Mouse (Mus musculus): ENCODE results near the gene Rnaset2b.
"Not testable (repeated sequence)": the region's sequence is repeated elsewhere in the genome, so short reads cannot be mapped to it uniquely, and the experiment has no call there.

- not testable (repeated sequence) for TF ChIP-seq CTCF, POLR2A (IDR thresholded peaks at IDR 0.05; ENCODE audit: extremely low read depth, insufficient read depth, low read length)
Observed at GRCm38 (mm10) chr17:6997778-6998490, 27.5 kb downstream of the Rnaset2b start.

Measured in cortical plate, adult 2 months (tissue).